Mouse (Mus musculus) hindbrain, embryonic 11.5 days (tissue): ENCODE measurements around the gene Serpina10. TPM values are rescaled to one million over a fixed set of nuclear protein-coding genes. Genes with fewer than 3 reads are reported as not detected.
"Not testable (repeated sequence)": the region's sequence is repeated elsewhere in the genome, so short reads cannot be mapped to it uniquely, and the experiment has no call there.

Experiments
- ATAC-seq: fragments of 200-750 bp; cut with Nextera tagmentation; 2 replicates; pipeline ENCODE4 v1.8.0; 2017; ENCODE audit warnings: mild to moderate bottlenecking, moderate TSS enrichment, moderate library complexity; ENCODE audit not compliant: low FRiP score
- DNase-seq: peaks from one replicate; pipeline ENCODE4 v3.0.0-alpha.2; 2015; ENCODE audit warnings: low spot score
- H3K27ac ChIP-seq: fragments of 300-500 bp; sonication (generic); 2 replicates; pipeline ENCODE4 v1.5.1; 2014; ENCODE audit warnings: mild to moderate bottlenecking, low read depth, low read length
- H3K27me3 ChIP-seq: fragments of 300-500 bp; sonication (generic); 2 replicates; pipeline ENCODE4 v1.6.1; 2014; ENCODE audit warnings: mild to moderate bottlenecking, low read length, moderate library complexity, mixed read lengths; ENCODE audit not compliant: control insufficient read depth, insufficient read depth
- H3K36me3 ChIP-seq: fragments of 300-500 bp; sonication (generic); 2 replicates; pipeline ENCODE4 v1.6.1; 2014; ENCODE audit warnings: mild to moderate bottlenecking, low read length, moderate library complexity, mixed read lengths; ENCODE audit not compliant: control insufficient read depth, insufficient read depth
- H3K4me1 ChIP-seq: fragments of 300-500 bp; sonication (generic); replicated peaks from 2 replicates; pipeline ENCODE4 v1.6.1; 2014; ENCODE audit warnings: low read length, mixed read lengths; ENCODE audit not compliant: control insufficient read depth, insufficient read depth
- H3K4me2 ChIP-seq: fragments of 300-500 bp; sonication (generic); replicated peaks from 2 replicates; pipeline ENCODE4 v1.6.1; 2014; ENCODE audit warnings: mild to moderate bottlenecking, low read depth, low read length
- H3K4me3 ChIP-seq: fragments of 300-500 bp; sonication (generic); 2 replicates; pipeline ENCODE4 v1.5.1; 2014; ENCODE audit warnings: low read depth, low read length
- H3K9ac ChIP-seq: fragments of 300-500 bp; sonication (generic); 2 replicates; pipeline ENCODE4 v1.6.1; 2014; ENCODE audit warnings: low read depth, low read length
- H3K9me3 ChIP-seq: fragments of 300-500 bp; sonication (generic); 2 replicates; pipeline ENCODE4 v1.6.1; 2016; ENCODE audit warnings: low read length; ENCODE audit not compliant: control insufficient read depth
- WGBS: fragments of 180-500 bp; shearing (Covaris S2); extraction: QIAGEN DNeasy Blood & Tissue Kit; methylation state at CpG from one replicate; pipeline ENCODE4 v1.1.7; 2014; 5-methylcytosine and 5-hydroxymethylcytosine counted together
- polyA plus RNA-seq: library from polyadenylated mRNA; unstranded; fragments of >200 nt; fragmentation: Nextera tagmentation; extraction: Ambion mirVana; gene quantifications from 2 replicates; pipeline ENCODE4 v1.2.1, GENCODE M21; 2014

The Serpina10 gene
- 0.15 TPM in 1 of 2 replicates, not detected in the other for polyA plus RNA-seq

DNA sequence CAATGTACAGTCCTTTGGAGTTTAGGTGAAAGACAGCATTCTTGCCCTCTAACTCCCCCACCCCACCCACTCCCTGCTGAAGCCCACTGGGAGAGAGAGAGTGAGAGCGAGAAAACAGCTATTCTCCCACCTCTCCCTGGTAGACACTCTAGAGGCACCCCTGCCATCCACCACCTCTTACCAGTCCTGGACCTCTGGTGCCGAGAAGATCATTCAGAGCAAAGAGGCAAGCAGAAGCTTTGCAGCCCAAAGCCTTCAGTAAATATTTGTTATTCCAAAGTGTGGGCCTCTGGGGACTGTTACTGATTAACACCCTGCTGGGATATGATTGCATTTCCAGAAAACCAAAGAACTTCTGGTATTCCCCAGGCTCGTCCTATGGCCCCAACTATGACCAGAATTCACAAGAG lies at the start of gene Serpina10:
Gene Serpina10 (minus strand): TSS at position 242 of the 410 bp plus-strand sequence.
- ATAC-seq, result no peak
- no peak within 1 kb of the TSS for H3K4me2 ChIP-seq
- WGBS, result 79% methylated on average over 3 of the region's 3 CpGs
- H3K4me3 ChIP-seq, result no peak within 1 kb of the TSS
- DNase-seq, result no peak
- no peak within 1 kb of the TSS for H3K9ac ChIP-seq
- no peaks in the 10 kb centered on the region for H3K4me1 ChIP-seq
- no peaks in the 10 kb centered on the region for H3K9me3 ChIP-seq
- no peaks in the 10 kb centered on the region for H3K27me3 ChIP-seq
- H3K36me3 ChIP-seq, result no peaks in the 10 kb centered on the region
- H3K27ac ChIP-seq, result no peak within 1 kb of the TSS

- not testable (repeated sequence) for H3K9ac ChIP-seq, H3K4me1 ChIP-seq, H3K36me3 ChIP-seq, H3K4me3 ChIP-seq, DNase-seq, ATAC-seq, H3K27me3 ChIP-seq, H3K4me2 ChIP-seq, H3K27ac ChIP-seq, H3K9me3 ChIP-seq
- WGBS, result 100% methylated on average over 1 of the region's 1 CpGs
Observed at GRCm38 (mm10) chr12:103679853-103680252, 48.6 kb upstream of the Serpina10 start.

DNA sequence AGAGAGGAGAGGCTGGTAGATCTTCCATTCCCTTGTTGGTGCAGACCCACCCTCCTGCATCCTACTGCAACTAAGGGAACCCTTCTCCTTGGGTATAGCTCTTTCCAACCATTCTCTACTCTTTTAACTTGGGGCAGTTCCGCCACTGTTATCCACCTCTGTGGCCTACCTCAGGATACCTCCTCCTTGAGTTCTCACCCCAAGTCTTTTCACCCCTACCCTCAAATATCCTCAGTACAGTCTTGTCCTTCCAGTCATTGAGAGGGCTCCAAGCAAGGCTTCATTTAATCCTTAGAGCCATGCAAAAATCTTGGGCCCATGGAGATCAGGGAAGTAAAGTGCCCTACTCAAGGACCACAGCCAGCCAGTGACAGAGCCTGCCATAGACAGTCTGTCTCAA lies 44.8 kb upstream of the Serpina10 start, which contains the start of gene Serpina16:
Gene Serpina16 (minus strand): TSS at position 101 of the 400 bp plus-strand sequence.
- Histone ChIP-seq H3K27ac (no peak within 1 kb of the TSS), H3K9ac (no peak within 1 kb of the TSS), H3K4me3 (no peak within 1 kb of the TSS), H3K36me3 (no peaks in the 10 kb centered on the region), H3K4me2 (no peak within 1 kb of the TSS), H3K4me1 (no peaks in the 10 kb centered on the region), H3K27me3 (no peaks in the 10 kb centered on the region), H3K9me3 (no peaks in the 10 kb centered on the region)
- DNase-seq, result no peak
- 100% methylated on average over 1 of the region's 1 CpGs for WGBS
- no peak for ATAC-seq

DNA sequence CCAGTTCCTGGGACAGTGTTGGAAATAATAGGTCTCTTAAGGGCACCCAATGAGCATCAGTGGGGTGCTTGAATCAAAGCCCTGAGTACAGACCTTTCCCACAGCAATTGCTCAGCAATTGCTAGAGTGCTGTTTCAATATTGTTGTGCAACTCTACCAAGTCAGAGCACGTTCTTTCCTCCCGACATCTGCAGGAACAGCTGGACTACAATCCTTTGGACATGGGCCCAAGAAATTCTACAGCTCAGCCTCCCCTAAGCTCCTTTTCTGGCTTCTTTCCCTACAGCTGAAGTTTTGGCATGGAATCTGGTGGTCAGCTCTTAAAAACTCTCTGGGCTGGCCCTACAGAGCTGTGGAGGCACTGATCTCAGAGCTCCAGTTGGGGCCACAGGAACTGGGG lies 41.9 kb upstream of the Serpina10 start:
- Histone ChIP-seq H3K4me1 (no peaks in the 10 kb centered on the region), H3K27ac (no peak overlapping the region), H3K36me3 (no peaks in the 10 kb centered on the region), H3K9me3 (no peaks in the 10 kb centered on the region), H3K9ac (no peak overlapping the region), H3K4me2 (no peak overlapping the region), H3K4me3 (no peak overlapping the region), H3K27me3 (no peaks in the 10 kb centered on the region)
- DNase-seq, result no peak
- 82% methylated on average over 2 of the region's 2 CpGs for WGBS
- no peak for ATAC-seq

DNA sequence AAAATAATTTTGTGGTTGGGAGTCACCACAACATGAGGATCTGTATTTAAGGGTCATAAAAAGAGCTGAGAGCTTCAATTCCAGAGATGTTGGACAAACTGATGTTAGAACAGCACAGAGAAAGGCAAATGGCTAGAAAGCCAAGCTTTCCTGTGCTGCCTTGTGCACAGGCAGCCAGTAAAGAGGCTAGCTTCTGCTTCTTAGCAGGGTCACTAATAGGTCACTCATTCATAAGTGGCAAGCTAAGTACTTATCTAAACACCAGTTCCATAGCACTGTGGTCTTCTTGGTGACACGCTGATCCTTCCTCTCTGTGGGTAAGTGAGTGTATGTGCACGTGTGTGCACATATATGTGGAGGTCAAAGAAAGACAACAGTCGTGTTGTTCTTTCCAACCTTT lies 40.2 kb upstream of the Serpina10 start:
- H3K9ac ChIP-seq, result no peak overlapping the region
- H3K27ac ChIP-seq, result no peak overlapping the region
- no peak overlapping the region for H3K4me3 ChIP-seq
- H3K4me1 ChIP-seq, result no peaks in the 10 kb centered on the region
- WGBS, result 89% methylated on average over 3 of the region's 3 CpGs
- DNase-seq, result no peak
- no peak overlapping the region for H3K4me2 ChIP-seq
- H3K36me3 ChIP-seq, result no peaks in the 10 kb centered on the region
- no peak for ATAC-seq
- no peaks in the 10 kb centered on the region for H3K9me3 ChIP-seq
- H3K27me3 ChIP-seq, result no peaks in the 10 kb centered on the region

GRCm38 (mm10) chr12:103670964-103671363 lies 39.7 kb upstream of the Serpina10 start:
- no peak overlapping the region for H3K4me2 ChIP-seq
- H3K36me3 ChIP-seq, result no peaks in the 10 kb centered on the region
- ATAC-seq (no peak), DNase-seq (no peak)
- H3K4me1 ChIP-seq, result no peaks in the 10 kb centered on the region
- no peak overlapping the region for H3K4me3 ChIP-seq
- H3K27ac ChIP-seq, result no peak overlapping the region
- 74% methylated on average over 2 of the region's 2 CpGs for WGBS
- no peaks in the 10 kb centered on the region for H3K9me3 ChIP-seq
- H3K9ac ChIP-seq, result no peak overlapping the region
- no peaks in the 10 kb centered on the region for H3K27me3 ChIP-seq

- no peak overlapping the region for H3K4me3 ChIP-seq
- no peak overlapping the region for H3K9ac ChIP-seq
- H3K27ac ChIP-seq, result no peak overlapping the region
- H3K27me3 ChIP-seq, result no peaks in the 10 kb centered on the region
- no peaks in the 10 kb centered on the region for H3K36me3 ChIP-seq
- no peak overlapping the region for H3K4me2 ChIP-seq
- DNase-seq (no peak), ATAC-seq (no peak)
- no peaks in the 10 kb centered on the region for H3K4me1 ChIP-seq
- 87% methylated on average over 5 of the region's 5 CpGs for WGBS
- H3K9me3 ChIP-seq, result no peaks in the 10 kb centered on the region
Observed at GRCm38 (mm10) chr12:103670344-103670743, 39.1 kb upstream of the Serpina10 start.

- no peak overlapping the region for H3K27ac ChIP-seq
- no peaks in the 10 kb centered on the region for H3K4me1 ChIP-seq
- DNase-seq, result no peak
- no peaks in the 10 kb centered on the region for H3K36me3 ChIP-seq
- H3K9me3 ChIP-seq, result no peaks in the 10 kb centered on the region
- ATAC-seq, result no peak
- WGBS, result 93% methylated on average over 3 of the region's 3 CpGs
- H3K27me3 ChIP-seq, result no peaks in the 10 kb centered on the region
- no peak overlapping the region for H3K4me2 ChIP-seq
- no peak overlapping the region for H3K4me3 ChIP-seq
- H3K9ac ChIP-seq, result no peak overlapping the region
Observed at GRCm38 (mm10) chr12:103665286-103665685, 34.0 kb upstream of the Serpina10 start.

DNA sequence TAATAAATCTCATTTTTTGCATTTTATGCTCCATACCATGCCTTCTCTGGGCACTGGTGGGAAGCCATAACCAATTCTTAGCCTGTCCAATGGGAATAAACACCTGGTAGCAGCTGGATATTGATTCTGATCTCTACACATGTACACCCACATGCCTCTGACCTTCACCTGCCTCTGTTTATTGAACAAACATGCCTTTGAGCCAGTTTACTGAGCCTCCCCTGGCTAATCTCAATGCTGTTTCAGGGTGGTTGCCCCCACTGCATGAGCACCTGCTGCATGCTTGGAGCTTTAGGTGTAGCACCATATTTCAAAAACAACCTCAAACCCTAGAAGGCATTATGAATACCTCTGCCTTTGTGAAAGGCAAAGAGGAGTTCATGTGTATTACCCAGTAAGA lies 30.8 kb upstream of the Serpina10 start:
- H3K4me1 ChIP-seq, H3K27me3 ChIP-seq, H3K4me3 ChIP-seq, H3K9ac ChIP-seq, H3K27ac ChIP-seq, H3K9me3 ChIP-seq, H3K4me2 ChIP-seq, H3K36me3 ChIP-seq, ATAC-seq, DNase-seq: not testable (repeated sequence)
